Mouse (Mus musculus) neural tube, embryonic 12.5 days (tissue): Measurements from ENCODE around the gene Tex29. TPM values are rescaled to one million over a fixed set of nuclear protein-coding genes. Genes with fewer than 3 reads are reported as not detected.

Experiments used
- ATAC-seq: fragments of 200-750 bp; cut with Nextera tagmentation; 2 replicates; pipeline ENCODE4 v1.8.0; 2017; ENCODE audit warnings: low read depth, mild to moderate bottlenecking, moderate TSS enrichment, moderate library complexity; ENCODE audit not compliant: low FRiP score
- H3K27ac ChIP-seq: fragments of 300-500 bp; sonication (generic); 2 replicates; pipeline ENCODE4 v1.5.1; 2016
- H3K27me3 ChIP-seq: fragments of 300-500 bp; sonication (generic); replicated peaks from 2 replicates; pipeline ENCODE4 v1.6.1; 2016; ENCODE audit warnings: mild to moderate bottlenecking
- H3K36me3 ChIP-seq: fragments of 300-500 bp; sonication (generic); 2 replicates; pipeline ENCODE4 v1.6.1; 2016; ENCODE audit warnings: mild to moderate bottlenecking
- H3K4me1 ChIP-seq: fragments of 300-500 bp; sonication (generic); 2 replicates; pipeline ENCODE4 v1.6.1; 2016
- H3K4me2 ChIP-seq: fragments of 300-500 bp; sonication (generic); replicated peaks from 2 replicates; pipeline ENCODE4 v1.6.1; 2016; ENCODE audit warnings: mild to moderate bottlenecking
- H3K4me3 ChIP-seq: fragments of 300-500 bp; sonication (generic); 2 replicates; pipeline ENCODE4 v1.5.1; 2016
- H3K9ac ChIP-seq: fragments of 300-500 bp; sonication (generic); 2 replicates; pipeline ENCODE4 v1.6.1; 2016; ENCODE audit warnings: mild to moderate bottlenecking
- H3K9me3 ChIP-seq: fragments of 300-500 bp; sonication (generic); 2 replicates; pipeline ENCODE4 v1.6.1; 2016; ENCODE audit warnings: mild to moderate bottlenecking
- WGBS: fragments of 180-500 bp; shearing (Covaris S2); methylation state at CpG from one replicate; pipeline ENCODE4 v1.1.7; 2016; 5-methylcytosine and 5-hydroxymethylcytosine counted together
- polyA plus RNA-seq: library from polyadenylated mRNA; unstranded; fragments of >200 nt; fragmentation: Nextera tagmentation; extraction: Ambion mirVana; gene quantifications from 2 replicates; pipeline ENCODE4 v1.2.1, GENCODE M21; 2016

Gene Tex29
- polyA plus RNA-seq, 1 experiment from 2014 or later: 0.24 TPM

GRCm38 (mm10) chr8:11889156-11890018, 49.1 kb downstream of the Tex29 start:
- Histone ChIP-seq H3K36me3 (no peaks in the 10 kb centered on the region), H3K4me3 (no peak overlapping the region), H3K9ac (no peak overlapping the region), H3K9me3 (no peaks in the 10 kb centered on the region), H3K4me1 (peaks cover 21% of the 10 kb centered on the region), H3K4me2 (no peak overlapping the region; the same call in 1 of the 2 replicates), H3K27me3 (peaks cover under 1% of the 10 kb centered on the region; the same call in 1 of the 2 replicates), H3K27ac (peak overlapping the region; percentile 27; the same call in 1 of the 2 replicates)
- no peak for ATAC-seq
- 30% methylated on average over 7 of the region's 7 CpGs for WGBS

- WGBS: 89% methylated on average over 2 of the region's 2 CpGs
- Histone ChIP-seq H3K4me1 (peaks cover 23% of the 10 kb centered on the region), H3K27me3 (peaks cover 9% of the 10 kb centered on the region), H3K9ac (no peak overlapping the region), H3K9me3 (no peaks in the 10 kb centered on the region), H3K4me2 (no peak overlapping the region), H3K36me3 (no peaks in the 10 kb centered on the region), H3K27ac (no peak overlapping the region), H3K4me3 (no peak overlapping the region)
- no peak for ATAC-seq
These were observed 52.5 kb downstream of the Tex29 start for GRCm38 (mm10) chr8:11892756-11893155.

GRCm38 (mm10) chr8:11896022-11896662, 55.9 kb downstream of the Tex29 start:
- 36% methylated on average over 13 of the region's 13 CpGs for WGBS
- Histone ChIP-seq H3K9ac (no peak overlapping the region), H3K4me3 (no peak overlapping the region), H3K4me1 (peaks cover 15% of the 10 kb centered on the region), H3K4me2 (peak overlapping the region; percentile 24), H3K27ac (no peak overlapping the region), H3K36me3 (no peaks in the 10 kb centered on the region), H3K27me3 (peaks cover 34% of the 10 kb centered on the region), H3K9me3 (no peaks in the 10 kb centered on the region)
- ATAC-seq: peak; percentile 64; the same call in 1 of the 2 replicates

GRCm38 (mm10) chr8:11896677-11897076, 56.4 kb downstream of the Tex29 start:
- H3K4me3 ChIP-seq: no peak overlapping the region
- WGBS: 37% methylated on average over 10 of the region's 10 CpGs
- H3K36me3 ChIP-seq: no peaks in the 10 kb centered on the region
- peak; percentile 57 for ATAC-seq
- no peaks in the 10 kb centered on the region for H3K9me3 ChIP-seq
- H3K4me2 ChIP-seq: peak overlapping the region; percentile 24
- H3K27ac ChIP-seq: no peak overlapping the region
- H3K4me1 ChIP-seq: peaks cover 15% of the 10 kb centered on the region
- no peak overlapping the region for H3K9ac ChIP-seq
- peaks cover 34% of the 10 kb centered on the region for H3K27me3 ChIP-seq

GRCm38 (mm10) chr8:11898814-11899213, 58.5 kb downstream of the Tex29 start:
- no peak overlapping the region for H3K4me3 ChIP-seq
- H3K27me3 ChIP-seq: peaks cover 34% of the 10 kb centered on the region
- WGBS: 88% methylated on average over 1 of the region's 1 CpGs
- no peak overlapping the region for H3K27ac ChIP-seq
- H3K9me3 ChIP-seq: no peaks in the 10 kb centered on the region
- H3K9ac ChIP-seq: no peak overlapping the region
- no peak for ATAC-seq
- H3K4me2 ChIP-seq: no peak overlapping the region
- H3K4me1 ChIP-seq: peaks cover 15% of the 10 kb centered on the region
- H3K36me3 ChIP-seq: no peaks in the 10 kb centered on the region

Other genes starting within 250 kb of the Tex29 start
- 101 and 103 TPM in 2 replicates for gene Ankrd10, start 204.7 kb upstream of the Tex29 start, polyA plus RNA-seq
- gene 1700016D06Rik, start 139.4 kb upstream of the Tex29 start, polyA plus RNA-seq: not detected in 2 replicates
- 79.0 and 83.7 TPM in 2 replicates for gene Arhgef7, start 112.8 kb upstream of the Tex29 start, polyA plus RNA-seq